Mouse (Mus musculus): ENCODE results near the gene Glyr1. TPM values are rescaled to one million over a fixed set of nuclear protein-coding genes. Genes with fewer than 3 reads are reported as not detected.

Glyr1 gene
- 106 and 107 TPM in 2 replicates for total RNA-seq (2021)
- long read RNA-seq, transcript Glyr1-202 (16 exons, 3,292 nt): major isoform, 94 of 199 reads
- long read RNA-seq, transcript Glyr1-201 (16 exons, 3,280 nt): minor isoform, 39 of 199 reads
- long read RNA-seq, transcript Glyr1-204 (2 exons, 1,344 nt): minor isoform, 5 of 199 reads
- long read RNA-seq, partial matches to known transcripts: 27 of 199 reads
- long read RNA-seq, other reads (novel, unspliced or antisense): 31 of 199 reads

DNA sequence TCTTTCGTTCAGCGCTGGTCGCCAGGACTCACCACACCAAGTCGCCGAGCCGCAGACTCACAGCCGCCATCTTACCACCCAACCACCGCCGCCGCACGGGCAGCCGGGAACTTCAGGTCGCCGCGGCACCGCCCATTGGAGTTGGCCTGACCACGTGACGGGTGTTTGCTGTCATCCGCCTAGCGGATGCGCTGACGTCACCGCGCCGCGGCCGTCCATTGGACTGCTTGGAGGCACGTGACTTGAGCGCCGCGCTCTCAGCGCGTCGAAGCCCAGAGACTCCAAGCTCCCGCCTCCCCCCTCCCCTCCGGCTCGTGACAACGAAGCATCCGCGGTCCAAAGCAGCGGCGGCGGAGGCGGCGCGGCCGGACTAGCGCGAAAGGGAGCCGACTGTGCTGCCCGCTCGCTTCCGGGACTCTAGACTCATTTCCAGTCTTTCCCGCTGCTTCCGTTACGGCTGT lies at the start of gene Glyr1, which contains the start of gene Ubn1:
Glyr1 (minus strand) TSS at position 90 of the 461 bp plus-strand sequence.
Ubn1 (plus strand) TSS at position 284 of the 461 bp plus-strand sequence.
- DNase-seq: peak; percentile 99

DNA sequence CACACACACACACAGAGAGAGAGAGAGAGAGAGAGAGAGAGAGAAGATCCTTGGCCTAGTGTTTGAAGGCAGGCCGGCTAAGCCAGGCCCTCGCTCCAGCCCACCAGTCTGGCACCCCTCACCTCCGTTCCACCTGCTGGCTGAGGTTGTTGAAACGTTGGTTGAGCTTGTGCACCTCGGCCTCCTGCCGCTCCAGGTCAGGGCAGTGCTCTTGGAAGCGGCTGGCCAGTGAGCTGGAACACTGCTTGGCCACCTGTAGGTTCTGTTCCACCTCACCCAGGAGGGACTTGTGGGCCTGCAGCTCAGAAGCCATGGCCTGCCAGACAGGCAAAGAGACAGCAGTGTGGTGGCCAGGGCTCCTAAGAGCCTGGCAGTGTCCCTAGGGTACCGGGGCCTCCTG lies 46.8 kb upstream of the Glyr1 start:
- DNase-seq: no peak

GRCm38 (mm10) chr16:5093285-5093684 lies 43.6 kb upstream of the Glyr1 start:
- DNase-seq: no peak

GRCm38 (mm10) chr16:5089021-5089420 lies 39.4 kb upstream of the Glyr1 start:
- no peak for DNase-seq

DNA sequence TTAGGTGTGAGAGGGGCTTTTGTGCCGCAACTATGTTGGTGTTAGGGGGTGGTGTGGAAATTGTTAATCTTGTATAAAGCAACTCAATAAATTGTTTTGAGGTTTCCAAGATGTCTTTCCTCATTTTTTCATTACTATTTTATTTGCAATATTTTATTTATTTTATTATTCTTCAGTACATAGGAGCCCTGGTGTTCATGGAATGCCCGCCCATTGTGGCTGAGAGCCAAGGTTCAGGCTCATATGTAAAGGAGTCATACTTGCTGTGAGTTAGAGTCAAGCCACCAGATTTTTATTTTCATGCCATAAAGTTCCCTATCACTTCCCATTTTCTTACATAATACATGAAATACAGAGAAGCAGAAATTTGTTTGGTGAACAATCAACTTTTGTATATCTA lies 36.5 kb upstream of the Glyr1 start:
- no peak for DNase-seq

DNA sequence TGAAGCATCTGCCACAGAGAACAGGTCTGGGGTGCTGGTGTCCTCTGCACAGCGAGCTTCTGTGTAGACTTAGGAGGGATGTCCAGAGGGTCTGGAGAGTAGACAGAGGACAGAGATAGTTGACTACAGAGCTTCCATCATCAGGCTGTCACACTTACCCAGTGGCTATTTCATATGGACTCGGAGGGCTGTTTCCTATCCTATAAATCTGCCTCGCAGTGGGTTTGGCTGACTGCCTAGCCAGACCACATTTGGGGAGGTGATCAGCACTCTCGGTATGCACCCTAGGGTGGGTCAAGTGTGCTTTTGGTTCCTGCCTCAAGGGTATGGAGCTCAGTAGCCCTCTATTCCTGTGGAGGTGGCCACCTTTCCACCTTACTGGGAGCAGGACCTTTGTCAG lies 35.5 kb upstream of the Glyr1 start:
- DNase-seq: no peak

- peak; percentile 44 for DNase-seq
Measured at GRCm38 (mm10) chr16:5074341-5074740, 24.7 kb upstream of the Glyr1 start.

GRCm38 (mm10) chr16:5071974-5072373 lies 22.3 kb upstream of the Glyr1 start:
- no peak for DNase-seq

DNA sequence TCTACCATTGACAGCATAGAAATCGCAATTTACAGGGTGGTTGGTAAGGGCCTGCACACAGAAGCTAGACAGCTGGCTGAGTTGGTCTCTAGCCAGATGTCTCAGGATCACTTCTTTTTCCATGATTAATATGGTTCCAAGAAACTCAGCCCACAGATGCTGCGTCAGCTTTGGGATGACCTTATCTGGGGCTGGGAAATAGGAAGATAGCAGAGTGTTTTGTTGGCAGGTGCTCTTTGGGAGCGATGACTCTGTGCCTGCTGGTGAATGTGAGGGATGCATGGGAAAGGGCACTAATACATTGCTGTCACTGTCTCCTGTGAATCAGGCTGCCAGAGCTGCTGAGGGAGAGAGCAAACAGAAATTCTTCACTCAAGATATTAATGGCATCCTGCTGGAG lies 20.7 kb upstream of the Glyr1 start:
- peak; percentile 34 for DNase-seq

- DNase-seq: no peak
Measured at GRCm38 (mm10) chr16:5063472-5063871, 13.8 kb upstream of the Glyr1 start.

DNA sequence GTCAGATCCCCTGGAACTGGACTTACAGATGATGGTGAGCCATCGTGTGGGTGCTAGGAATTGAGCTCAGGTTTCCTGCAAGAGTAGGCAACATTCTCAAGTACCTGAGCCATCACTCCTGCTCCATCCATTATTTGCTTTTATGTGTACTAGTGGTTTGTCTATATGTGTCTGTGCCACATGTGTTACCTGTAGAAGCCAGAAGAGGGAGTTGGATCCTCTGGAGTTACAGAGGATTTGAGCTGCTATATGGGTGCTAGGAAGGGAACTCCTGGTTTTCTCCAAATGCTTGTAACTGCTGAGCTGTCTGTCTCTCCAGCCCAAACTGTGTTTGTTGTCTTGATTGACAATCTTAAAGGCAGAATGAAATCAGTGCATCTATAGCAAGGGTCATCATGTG lies 8.5 kb upstream of the Glyr1 start:
- DNase-seq: no peak

DNA sequence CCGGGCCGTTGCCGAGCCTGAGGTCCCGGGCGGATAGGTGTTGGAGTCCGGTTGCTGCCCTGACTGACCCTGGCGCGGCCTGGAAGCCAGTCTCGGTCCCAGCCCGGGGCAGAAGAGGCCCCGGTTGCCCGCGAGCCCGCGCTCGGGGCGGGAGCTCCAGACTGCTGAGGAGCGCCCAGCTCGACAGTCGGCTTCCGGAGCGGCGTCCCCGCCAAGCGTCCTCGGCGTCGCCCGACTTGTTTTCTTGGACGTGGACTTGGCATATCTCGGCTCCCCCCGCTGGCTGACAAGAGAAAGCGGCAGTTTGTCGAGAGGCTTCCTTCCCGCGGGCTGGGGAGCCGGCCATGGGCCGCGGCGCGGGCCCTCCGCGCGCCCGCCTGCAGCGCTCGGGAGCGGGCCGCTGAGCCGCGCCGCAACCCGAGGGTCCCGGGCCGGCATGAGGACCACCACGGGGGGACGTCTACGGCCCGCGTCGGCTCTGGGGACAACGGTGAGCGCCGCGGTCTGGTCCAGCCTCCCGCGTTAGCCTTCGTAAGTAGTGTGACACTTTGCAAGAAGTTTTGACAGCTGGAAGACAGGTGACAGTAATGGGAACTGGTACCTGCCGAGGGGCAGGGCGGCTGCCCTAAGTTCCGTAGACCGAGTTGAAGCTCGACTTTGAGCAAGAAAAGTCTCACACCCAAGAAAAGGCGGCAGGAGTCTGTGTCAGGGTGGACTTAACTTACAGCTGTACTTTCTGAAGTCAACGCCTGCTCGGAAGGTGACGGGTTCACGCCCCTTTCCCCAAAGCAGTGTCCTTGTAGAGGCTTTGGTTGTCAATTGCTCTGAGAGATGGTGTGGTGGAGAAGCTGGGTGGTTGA lies 818 bp upstream of the Glyr1 start:
- DNase-seq: peak; percentile 78

DNA sequence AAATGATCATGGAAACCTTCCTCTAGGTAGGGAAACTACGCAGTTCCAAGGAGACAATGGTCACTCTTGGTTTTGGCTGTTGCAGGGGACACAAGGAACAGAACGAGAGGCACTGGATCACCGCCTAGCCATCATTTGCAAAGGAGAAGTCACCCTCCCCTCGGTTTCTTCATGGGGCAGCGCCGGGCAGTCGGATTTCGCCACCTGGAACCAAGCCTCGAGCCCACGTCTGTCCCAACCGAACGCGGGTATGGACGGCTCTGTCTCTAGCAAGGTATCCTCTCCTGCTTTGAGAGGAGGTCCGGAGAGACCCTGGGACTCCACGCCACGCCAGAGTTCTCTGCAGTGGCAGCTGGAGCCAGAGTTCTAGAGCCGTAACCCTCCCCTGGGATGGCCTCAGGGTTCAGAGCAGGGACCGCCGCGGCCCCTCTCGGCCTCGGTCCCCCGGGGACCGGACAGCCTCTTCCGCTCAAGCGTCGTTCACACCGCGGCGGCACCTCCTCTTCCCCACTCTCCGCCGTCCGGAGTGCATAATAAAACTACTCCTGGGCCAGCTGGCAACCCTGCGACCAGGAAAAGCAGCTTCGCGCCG lies 385 bp downstream of the Glyr1 start:
- no peak for DNase-seq

GRCm38 (mm10) chr16:5045322-5045721 lies 4.3 kb downstream of the Glyr1 start:
- no peak for DNase-seq

DNA sequence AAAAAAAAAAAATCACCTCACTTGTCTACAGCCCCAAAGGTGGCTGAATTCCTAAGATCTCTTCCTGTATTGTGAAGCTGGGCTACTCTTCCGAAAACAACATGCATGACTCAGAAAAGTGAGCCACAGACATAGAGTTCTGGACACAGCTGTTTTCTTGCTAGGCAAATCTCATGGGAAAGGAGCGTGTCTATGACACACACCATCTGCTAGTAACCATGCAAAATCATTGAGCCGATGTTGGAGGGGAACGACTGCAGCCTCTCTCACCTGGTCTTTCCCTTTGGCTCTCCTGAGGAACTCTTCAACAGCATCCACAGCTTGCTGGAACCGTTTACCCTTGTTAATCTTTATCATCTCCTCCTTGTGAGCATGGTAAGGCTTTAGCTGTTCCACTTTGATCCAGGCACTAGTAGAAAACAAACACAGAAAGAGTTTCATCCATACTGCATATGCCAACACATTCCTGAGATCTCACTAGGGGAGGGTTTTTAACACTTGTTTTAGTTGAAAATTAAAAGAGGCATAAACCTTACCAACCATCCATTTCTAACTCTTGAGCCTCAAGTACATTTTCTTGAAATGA lies 12.9 kb downstream of the Glyr1 start:
- DNase-seq: no peak

DNA sequence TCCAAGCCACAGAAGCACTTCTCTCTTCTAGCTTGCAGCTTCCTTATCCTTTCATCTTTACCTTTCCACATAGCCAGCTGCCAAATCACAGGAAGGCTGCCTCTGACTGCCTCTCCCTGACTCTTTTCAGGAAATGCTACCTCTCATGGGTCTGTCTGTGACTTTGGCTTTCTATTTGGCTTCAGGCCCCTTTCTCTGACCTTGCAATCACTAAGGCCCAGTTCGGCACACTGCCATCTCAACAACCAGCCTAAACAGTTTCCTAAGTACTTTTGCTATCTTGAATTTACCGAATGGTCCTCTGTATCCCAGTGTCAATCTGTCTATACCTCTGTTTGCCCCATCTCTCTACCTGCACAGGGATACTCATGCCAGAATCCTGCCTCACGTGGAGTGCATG lies 14.1 kb downstream of the Glyr1 start:
- DNase-seq: peak; percentile 24

DNA sequence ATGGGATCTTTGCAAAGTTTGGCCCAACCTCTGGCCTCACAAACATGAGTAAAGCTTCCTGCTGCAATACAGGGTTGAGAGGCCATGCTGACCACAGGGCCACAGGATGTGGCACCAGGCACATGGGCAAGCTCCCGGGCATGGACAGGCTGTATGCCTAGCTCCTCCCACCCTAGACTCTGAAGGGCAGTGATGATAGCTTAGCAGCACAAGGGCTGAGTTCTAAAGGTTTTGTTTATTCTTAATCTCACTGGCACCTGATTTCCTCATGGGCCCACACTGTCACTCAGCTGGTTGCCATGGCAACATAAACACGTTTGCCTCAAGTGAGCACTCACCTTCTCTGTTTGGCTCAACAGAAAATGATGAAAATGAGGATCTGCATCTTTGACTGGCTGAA lies 19.8 kb downstream of the Glyr1 start:
- no peak for DNase-seq

DNA sequence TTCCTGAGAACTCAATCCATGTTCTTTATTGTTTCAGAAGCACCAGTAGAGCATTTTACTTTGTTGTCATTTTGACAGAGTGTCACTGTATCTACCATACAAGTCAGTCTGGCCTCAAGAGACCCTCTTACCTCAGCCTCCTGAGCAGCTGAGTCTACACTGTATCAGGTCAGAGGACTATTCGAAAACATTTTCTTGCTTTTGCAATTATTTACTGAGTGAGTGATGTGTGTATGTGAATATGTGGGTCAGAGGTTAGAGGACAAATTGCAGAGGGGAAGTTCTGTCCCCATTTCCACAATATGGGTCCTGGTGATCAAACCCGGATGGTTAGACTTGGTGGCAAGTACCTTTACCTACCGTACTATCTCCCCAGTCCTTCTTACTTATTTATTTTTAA lies 25.6 kb downstream of the Glyr1 start:
- no peak for DNase-seq

DNA sequence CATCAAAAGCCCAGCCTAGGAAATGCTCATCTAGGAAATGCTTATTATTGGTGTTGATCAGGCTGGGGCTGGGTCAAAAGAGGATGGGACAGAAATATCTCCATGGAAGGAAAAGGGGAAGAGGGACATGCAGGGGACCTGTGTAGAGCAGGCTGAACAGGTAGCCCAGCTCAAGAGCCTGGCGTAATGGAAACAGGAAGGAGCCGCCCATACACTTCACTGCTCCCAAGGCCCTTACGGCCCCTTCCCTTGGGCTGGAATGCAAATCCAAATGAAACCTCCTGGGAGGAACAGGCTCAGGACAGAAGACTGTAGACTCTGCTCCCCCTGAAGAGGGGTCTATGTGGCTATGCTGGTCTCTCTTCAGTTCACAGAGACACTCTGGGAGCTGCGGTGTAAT lies 35.1 kb downstream of the Glyr1 start:
- no peak for DNase-seq

DNA sequence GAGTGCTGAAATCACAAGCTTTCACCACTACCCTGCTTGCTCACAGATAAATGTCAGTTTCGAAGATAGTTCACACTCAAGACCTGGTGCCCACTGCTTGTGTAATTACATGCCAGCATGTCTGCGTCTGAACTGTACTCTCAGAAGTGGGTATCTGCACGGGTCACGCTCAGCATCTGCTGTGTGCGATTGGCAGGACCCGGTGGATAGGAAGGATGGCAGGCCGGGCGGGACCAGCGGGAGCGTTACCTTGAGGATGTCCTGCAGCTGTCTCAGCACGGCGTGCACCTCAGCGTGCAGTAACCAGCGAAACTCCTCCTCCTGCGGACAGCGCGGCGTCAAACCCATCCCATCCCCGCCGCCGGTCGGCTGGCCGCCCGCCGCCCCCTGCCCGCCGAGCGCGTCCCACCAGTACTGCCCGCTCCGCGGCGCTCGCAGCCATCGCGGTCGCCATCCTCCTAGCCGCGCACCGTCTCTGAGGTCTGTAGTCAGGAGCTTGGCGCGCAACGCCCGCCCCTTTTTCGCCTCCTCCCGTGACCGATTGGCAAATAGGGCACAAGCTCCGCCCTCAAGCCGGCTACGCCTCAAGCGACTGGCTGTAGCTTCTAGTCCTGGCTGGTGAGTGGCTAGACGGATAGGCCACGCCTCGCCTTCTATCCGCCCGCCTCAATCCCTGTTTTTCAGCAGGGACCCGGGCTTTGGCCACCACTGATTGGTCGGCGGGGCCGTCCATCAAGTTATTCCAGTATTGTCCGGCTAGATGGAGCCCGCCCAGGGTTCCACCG lies 36.4 kb downstream of the Glyr1 start, which contains the start of gene Rogdi:
Rogdi (minus strand) TSS at position 500 of the 785 bp plus-strand sequence.
- peak; percentile 96 for DNase-seq

- no peak for DNase-seq
Measured at GRCm38 (mm10) chr16:5012036-5013005, 37.3 kb downstream of the Glyr1 start.

Measured in adrenal gland, postnatal 25 days (tissue).